Mouse (Mus musculus) bone marrow macrophage, adult 2 months (primary cell): ENCODE measurements around the gene Islr2. TPM values are rescaled to one million over a fixed set of nuclear protein-coding genes. Genes with fewer than 3 reads are reported as not detected.
A peak's percentile ranks its signal among the peaks of the same experiment; 100 is the strongest.

Experiments used
- H3K27ac ChIP-seq: 2 replicates; pipeline ENCODE4 v1.5.1; 2012; ENCODE audit warnings: low read depth, low read length; ENCODE audit not compliant: insufficient read depth
- H3K4me1 ChIP-seq: 2 replicates; pipeline ENCODE4 v1.6.1; 2012; ENCODE audit warnings: low read length; ENCODE audit not compliant: control insufficient read depth, insufficient read depth
- H3K4me3 ChIP-seq: 2 replicates; pipeline ENCODE4 v1.5.1; 2012; ENCODE audit warnings: mild to moderate bottlenecking, low read length, moderate library complexity; ENCODE audit not compliant: insufficient read depth
- CTCF ChIP-seq: IDR thresholded peaks from 2 replicates; pipeline ENCODE4 v1.5.1; 2012; ENCODE audit warnings: low read depth, mild to moderate bottlenecking, low read length, moderate library complexity
- POLR2A ChIP-seq: IDR thresholded peaks from 2 replicates; pipeline ENCODE4 v1.6.1; 2012; ENCODE audit warnings: mild to moderate bottlenecking, low read depth, low read length, borderline replicate concordance
- polyA plus RNA-seq: library from polyadenylated mRNA; stranded (reverse); fragments of >200 nt; gene quantifications from 2 replicates; pipeline ENCODE4 v1.2.4, GENCODE M21; 2012; ENCODE audit not compliant: missing spikeins, insufficient read depth, insufficient read length

Islr2 gene
- polyA plus RNA-seq, 1 experiment: not detected

DNA sequence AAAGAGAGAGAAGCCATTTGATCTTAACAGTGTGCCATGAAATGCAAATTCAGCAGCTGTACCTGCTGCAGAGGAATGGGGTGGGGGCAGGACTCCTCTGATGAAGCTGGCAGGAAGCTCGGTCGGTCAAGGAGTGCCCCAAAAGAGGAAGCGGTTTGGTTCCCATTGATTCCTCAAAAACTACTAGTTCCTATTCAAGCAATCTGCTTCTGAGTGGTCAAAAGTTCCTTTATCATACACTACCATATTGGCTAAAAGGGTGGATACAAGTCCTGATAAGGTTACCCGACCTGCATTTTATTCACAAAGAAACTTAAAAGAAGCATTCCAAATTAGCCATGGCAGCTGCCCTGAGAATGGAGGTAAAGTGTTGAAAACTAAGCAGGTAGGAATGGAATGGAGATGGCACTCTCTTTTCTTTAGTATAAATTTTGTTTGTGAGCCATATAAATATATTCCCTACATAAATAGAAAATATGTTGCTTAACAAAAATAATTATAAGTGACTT is 42.0 kb upstream of the Islr2 start:
- H3K4me1 ChIP-seq: peaks cover 33% of the 10 kb centered on the region

DNA sequence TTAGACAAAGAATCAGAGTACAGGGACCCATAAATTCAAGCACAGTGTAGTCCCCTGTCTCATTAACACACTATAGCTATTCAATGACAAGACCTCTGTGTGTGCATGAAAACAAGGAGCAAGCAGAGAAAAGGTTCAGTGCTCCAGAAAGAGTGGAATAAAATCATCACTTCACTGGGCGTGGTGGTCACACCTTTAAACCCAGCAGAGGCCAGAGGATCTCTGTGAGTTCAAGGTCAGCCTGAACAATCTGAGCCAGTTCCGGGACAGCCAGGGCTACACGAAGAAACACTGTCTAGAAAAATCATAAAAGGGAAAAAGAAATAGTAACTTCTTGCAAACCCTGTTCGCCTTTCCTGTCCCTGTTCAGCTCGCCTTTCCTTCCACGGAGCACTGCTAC is 39.6 kb upstream of the Islr2 start:
- Histone ChIP-seq H3K4me3 (no peak overlapping the region), H3K27ac (no peak overlapping the region), H3K4me1 (peaks cover 26% of the 10 kb centered on the region)
- TF ChIP-seq POLR2A (no peak), CTCF (no peak)

More for the DNA sequence above, 42.0 kb upstream of the Islr2 start:
- TF ChIP-seq CTCF: no peak
- TF ChIP-seq POLR2A: no peak
- no peak overlapping the region for H3K27ac ChIP-seq
- H3K4me3 ChIP-seq: no peak overlapping the region

GRCm38 (mm10) chr9:58242696-58243095 is 38.6 kb upstream of the Islr2 start:
- Histone ChIP-seq H3K4me1 (peaks cover 20% of the 10 kb centered on the region), H3K27ac (no peak overlapping the region), H3K4me3 (no peak overlapping the region)
- TF ChIP-seq POLR2A: no peak
- TF ChIP-seq CTCF: no peak

GRCm38 (mm10) chr9:58241780-58242485 is 37.8 kb upstream of the Islr2 start:
- TF ChIP-seq POLR2A: no peak
- TF ChIP-seq CTCF: no peak
- H3K4me3 ChIP-seq: no peak overlapping the region
- peaks cover 13% of the 10 kb centered on the region for H3K4me1 ChIP-seq
- no peak overlapping the region for H3K27ac ChIP-seq

DNA sequence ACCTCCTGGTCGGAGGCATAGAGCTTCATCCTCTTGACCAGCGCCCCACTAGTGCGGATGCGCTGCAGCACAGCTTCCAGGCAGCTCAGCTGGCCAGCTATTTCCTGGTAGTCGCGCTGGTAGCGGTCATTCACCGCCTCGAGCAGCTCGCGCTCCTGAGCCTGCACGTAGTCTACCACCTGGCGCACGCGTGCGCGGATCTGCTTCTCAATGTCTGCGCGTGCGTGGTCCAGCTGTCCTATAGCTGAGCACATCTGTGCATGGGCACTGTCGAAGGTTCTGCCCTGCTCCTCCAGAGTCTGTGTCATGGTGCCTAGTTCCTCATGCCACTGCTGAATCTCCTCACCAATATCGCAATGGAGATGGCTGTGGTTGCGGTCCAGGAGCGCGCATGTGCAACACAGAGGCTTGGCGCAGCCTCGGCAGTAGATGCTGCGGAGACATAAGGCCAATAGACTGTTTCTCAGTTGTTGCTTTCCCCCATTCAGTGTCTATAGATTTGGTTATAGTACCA is 30.4 kb upstream of the Islr2 start:
- H3K27ac ChIP-seq: no peak overlapping the region
- TF ChIP-seq POLR2A: no peak
- TF ChIP-seq CTCF: no peak
- H3K4me3 ChIP-seq: no peak overlapping the region
- peaks cover 47% of the 10 kb centered on the region for H3K4me1 ChIP-seq

GRCm38 (mm10) chr9:58232374-58232773 is 28.3 kb upstream of the Islr2 start:
- peak overlapping the region; percentile 95 for H3K27ac ChIP-seq
- no peak for TF ChIP-seq POLR2A
- no peak for TF ChIP-seq CTCF
- H3K4me3 ChIP-seq: peak overlapping the region; percentile 17; the same call in 1 of the 2 replicates
- H3K4me1 ChIP-seq: peaks cover 49% of the 10 kb centered on the region

GRCm38 (mm10) chr9:58231746-58232145 is 27.6 kb upstream of the Islr2 start:
- Histone ChIP-seq H3K4me3 (peak overlapping the region; percentile 17; the same call in 1 of the 2 replicates), H3K27ac (peak overlapping the region; percentile 95), H3K4me1 (peaks cover 49% of the 10 kb centered on the region)
- TF ChIP-seq CTCF: no peak
- no peak for TF ChIP-seq POLR2A

- no peak overlapping the region for H3K27ac ChIP-seq
- H3K4me1 ChIP-seq: peaks cover 55% of the 10 kb centered on the region
- no peak overlapping the region for H3K4me3 ChIP-seq
- no peak for TF ChIP-seq CTCF
- no peak for TF ChIP-seq POLR2A
Measured at GRCm38 (mm10) chr9:58228777-58229466, 24.8 kb upstream of the Islr2 start.

DNA sequence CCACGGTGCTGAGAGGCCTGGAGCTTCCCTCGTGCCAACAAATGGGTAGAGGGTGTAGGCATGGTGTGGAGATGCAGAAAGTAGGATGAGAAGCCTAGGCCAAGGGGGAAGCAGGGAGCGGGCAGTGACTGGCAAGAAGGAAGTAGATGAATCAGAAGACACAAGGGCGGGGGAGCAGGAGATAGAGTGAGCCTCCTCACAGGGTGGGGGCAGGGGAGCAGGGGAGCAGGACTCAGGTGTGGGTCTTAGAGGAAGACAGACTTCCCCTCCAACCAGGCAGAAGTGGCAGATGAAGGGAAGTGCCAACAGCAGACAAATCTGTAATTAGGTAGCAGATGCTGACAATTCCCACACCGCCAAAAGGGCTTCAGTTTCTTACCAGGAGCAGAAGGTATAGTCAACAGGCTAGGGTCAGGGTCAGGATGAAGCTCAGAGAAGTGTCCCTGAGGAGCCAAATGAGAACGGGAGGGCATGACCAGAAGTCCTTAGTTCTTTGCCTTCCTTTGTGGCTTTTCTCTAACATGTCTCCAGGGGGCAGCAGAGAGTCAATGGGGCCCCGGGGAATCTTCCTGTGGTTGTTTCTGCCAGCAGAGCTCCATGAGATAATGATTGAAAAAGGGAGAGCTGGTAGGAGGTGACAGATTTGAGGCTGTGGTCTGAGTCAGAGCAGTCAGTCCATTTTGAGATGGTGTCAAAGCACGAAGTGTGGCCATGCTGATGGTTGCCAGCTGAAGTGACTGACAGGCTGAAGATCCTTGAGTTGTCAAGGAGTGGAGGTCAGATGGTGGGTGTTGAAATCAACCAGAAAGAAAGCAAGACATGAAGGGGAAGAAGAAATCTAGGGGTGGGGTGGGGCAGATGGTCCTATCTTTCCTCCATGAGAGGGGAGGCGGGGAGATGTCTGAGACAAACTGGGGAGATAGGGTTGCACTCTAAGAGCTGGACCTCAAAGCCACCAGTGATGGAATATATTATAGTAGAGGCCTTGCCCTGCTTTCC is 22.1 kb upstream of the Islr2 start:
- Histone ChIP-seq H3K4me3 (peak overlapping the region; percentile 6; the same call in 1 of the 2 replicates), H3K4me1 (peaks cover 32% of the 10 kb centered on the region), H3K27ac (peak overlapping the region; percentile 88)
- TF ChIP-seq POLR2A (no peak), CTCF (peak; percentile 85)
